Mouse (Mus musculus): ENCODE measurements around the gene Msrb1.
A peak's percentile ranks its signal among the peaks of the same experiment; 100 is the strongest.
"Not testable (repeated sequence)": the region's sequence is repeated elsewhere in the genome, so short reads cannot be mapped to it uniquely, and the experiment has no call there.

The Msrb1 gene

DNA sequence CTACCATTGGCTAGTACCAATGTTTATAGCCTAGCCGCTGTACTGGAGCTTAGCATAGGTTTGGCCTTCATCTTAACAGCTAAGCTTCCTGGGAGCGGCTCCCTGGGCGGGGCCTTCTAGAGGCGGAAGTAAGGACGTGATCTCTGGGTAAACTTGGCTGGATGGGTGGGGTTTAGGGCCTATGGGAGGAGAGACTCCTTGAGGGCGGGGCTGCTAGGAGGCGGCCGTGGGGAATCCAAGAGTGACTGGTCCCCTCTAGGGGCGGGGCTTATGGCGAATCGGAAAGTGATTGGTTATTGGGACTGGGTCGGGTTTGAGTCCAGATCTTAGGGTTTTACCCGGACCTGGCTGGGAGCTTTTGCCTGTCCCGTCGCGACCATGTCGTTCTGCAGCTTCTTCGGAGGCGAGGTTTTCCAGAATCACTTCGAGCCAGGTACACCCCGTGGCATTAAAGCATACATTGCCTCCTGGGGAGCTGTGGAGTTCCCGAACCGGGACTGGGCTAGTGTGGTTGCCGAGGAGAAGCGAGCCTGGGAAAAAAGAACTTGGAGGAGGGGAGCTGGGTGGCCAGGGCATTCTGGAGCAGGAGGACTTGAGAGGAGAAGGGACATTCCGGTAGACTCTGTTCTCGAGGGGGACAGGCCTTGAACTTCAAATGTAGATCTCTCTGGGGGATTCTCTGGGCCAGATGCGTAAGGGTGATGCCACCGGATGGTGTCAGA, at the start of gene Msrb1:
Gene Msrb1, plus strand, starts transcription at position 313 of the 722 bp plus-strand sequence.
- peak; percentile 100 for DNase-seq (ENCODE audit: low read depth, low spot score)

DNA sequence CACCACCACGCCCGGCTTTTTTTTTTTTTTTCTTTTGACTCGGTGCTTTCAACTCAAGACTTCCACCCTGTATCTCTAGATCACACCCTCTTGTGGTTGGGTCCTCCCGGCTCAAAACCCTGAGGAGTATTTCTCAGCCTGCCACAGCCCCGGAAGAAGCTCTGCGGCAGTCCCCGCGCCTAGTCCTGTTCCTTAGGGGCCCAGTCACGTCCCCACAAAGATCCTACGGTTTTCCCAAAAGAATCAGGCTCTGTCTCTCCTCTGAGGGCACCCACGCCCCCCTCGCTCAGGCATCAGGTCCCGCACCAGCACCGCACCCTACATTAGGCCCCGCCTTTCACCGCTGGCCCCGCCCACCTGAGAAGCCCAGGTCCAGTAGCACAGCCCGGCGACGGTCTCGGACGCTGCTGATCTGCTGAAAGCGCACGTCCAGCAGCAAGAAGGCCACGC, 49.3 kb upstream of the Msrb1 start:
- peak; percentile 43 for DNase-seq (ENCODE audit: low read depth, low spot score)

DNA sequence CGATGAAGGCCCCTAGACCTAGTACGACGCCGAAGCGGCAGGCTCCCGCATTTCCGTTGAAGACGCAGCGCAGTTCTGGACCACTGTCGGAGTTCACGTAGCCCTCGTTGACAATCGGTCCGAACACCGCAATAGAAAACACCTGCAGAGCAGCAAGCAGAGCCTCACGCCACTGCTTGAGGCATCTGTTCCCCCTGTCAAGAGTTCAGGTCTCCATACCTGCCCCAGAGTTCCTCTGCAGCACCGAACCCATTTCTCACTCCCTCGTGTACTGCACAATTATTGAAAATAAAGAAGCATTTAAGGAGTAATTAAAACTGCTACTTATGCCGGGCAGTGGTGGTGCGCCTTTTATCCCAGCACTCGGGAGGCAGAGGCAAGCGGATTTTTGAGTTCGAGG, 48.8 kb upstream of the Msrb1 start:
- DNase-seq (ENCODE audit: low read depth, low spot score) = no peak

DNA sequence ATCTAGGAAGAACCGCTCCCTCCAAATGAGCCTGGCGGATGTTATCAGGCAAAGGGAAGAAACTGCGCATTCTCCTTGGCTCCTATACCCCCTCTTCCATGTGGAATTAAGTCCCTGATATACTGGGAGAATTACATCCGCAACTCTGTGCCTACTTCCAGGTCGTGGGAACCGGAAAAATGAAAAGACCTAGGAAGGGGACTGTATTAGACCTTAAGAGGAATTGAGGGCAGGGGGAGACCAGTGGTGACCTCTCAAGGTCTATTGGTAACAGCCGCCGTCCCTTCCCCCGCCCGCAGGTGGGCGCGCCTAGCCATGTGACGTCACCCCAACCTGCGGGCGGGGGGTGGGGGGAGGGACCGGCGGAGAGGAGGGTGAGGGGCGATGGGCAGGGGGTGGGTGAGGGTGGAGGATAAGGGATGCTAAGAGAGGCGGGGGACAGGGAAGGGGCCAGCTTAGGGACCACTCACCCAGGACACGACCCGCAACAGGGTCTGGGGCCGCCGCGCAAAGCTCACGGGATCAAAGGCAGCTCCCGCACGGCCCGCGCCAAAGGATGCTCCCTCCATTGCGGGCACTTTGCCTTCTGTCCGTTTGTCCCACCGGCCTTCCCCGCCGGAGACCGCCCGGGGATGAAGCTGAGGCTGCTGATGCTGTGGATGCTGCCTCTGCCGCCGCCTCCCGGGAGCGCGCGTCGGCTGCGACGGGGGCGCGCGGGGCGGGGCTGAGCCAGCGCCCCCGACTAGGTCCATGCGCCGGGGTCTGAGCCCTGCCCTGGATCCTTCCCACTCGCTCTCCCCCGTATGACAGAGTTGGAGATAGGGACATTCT, 47.0 kb upstream of the Msrb1 start, which contains the start of gene Syngr3:
Gene Syngr3, minus strand, starts transcription at position 705 of the 831 bp plus-strand sequence.
- DNase-seq (ENCODE audit: low read depth, low spot score) = no peak

DNA sequence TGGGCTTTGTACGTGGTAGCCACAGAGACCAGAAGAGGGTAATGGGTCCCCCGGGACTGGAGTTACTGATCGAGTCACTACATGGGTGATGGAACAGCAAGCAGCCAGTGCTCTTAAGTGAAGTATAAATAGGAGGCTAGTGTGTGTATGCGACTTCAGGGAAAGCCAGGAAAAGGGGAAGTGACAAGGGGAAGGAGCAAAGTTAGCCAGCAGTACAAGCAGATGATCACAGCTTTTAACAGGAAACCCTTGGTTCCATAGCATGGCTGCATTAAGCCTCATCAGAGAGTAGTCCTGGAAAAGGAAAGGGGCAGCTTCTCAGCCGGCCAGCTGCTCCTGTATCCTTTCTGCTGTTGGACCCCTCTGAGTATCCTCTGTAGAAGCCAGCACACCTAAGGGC, 44.1 kb upstream of the Msrb1 start:
- DNase-seq (ENCODE audit: low read depth, low spot score) = no peak

GRCm38 (mm10) chr17:24695326-24696010, 41.0 kb upstream of the Msrb1 start:
- no peak for DNase-seq (ENCODE audit: low read depth, low spot score)

DNA sequence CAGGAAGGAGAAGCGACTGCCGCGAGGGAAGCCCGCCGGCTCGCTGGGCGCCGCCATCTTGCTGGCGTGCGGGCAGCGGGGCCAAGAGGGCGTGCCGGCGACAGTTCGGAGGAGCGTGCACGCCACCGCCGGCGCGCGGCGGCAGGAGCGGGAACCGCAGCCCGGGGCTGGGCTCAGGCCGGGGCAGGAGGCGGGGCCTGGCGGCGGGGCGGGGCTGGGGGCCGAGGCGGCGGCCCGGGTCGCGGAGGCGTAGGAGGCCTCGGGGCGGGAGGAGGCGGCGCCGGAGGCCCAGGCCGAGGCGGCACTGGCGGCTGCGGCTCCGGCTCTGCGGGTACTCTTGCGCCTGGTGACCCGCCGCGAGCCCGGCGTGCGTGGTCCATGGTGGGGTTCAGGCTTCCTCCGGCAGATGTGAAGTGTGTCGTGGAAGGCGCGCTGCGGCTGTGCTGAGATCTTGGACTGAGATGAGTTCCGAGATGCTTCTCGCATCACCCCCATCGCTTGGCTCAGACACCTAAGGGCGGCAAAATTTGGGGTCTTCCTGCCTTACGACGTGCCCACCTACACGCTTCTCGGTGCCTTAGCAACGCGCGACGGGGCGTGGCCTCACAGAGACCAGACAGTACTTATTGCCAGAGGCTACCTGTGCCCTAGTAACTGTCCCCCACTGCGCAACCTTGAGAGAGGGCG, 40.3 kb upstream of the Msrb1 start, which contains the start of the genes Gfer and Noxo1:
Gene Gfer, minus strand, starts transcription at position 146 of the 687 bp plus-strand sequence.
Gene Noxo1, plus strand, starts transcription at position 224 of the 687 bp plus-strand sequence.
- peak; percentile 78 for DNase-seq (ENCODE audit: low read depth, low spot score)

- DNase-seq (ENCODE audit: low read depth, low spot score) = no peak
Observed at GRCm38 (mm10) chr17:24697985-24698384, 38.5 kb upstream of the Msrb1 start.

GRCm38 (mm10) chr17:24698715-24699114, 37.7 kb upstream of the Msrb1 start:
- DNase-seq (ENCODE audit: low read depth, low spot score) = no peak

GRCm38 (mm10) chr17:24699473-24699872, 37.0 kb upstream of the Msrb1 start:
- DNase-seq (ENCODE audit: low read depth, low spot score) = no peak

GRCm38 (mm10) chr17:24701251-24701650, 35.2 kb upstream of the Msrb1 start:
- DNase-seq (ENCODE audit: low read depth, low spot score) = no peak

- DNase-seq (ENCODE audit: low read depth, low spot score) = no peak
Observed at GRCm38 (mm10) chr17:24705821-24706220, 30.6 kb upstream of the Msrb1 start.

- peak; percentile 86 for DNase-seq (ENCODE audit: low read depth, low spot score)
Observed at GRCm38 (mm10) chr17:24706982-24707800, 29.3 kb upstream of the Msrb1 start, which contains the start of gene Tbl3. TSS of gene Tbl3 (minus strand) at chr17:24707660.

GRCm38 (mm10) chr17:24707801-24708425, 28.5 kb upstream of the Msrb1 start:
- DNase-seq (ENCODE audit: low read depth, low spot score) = no peak

DNA sequence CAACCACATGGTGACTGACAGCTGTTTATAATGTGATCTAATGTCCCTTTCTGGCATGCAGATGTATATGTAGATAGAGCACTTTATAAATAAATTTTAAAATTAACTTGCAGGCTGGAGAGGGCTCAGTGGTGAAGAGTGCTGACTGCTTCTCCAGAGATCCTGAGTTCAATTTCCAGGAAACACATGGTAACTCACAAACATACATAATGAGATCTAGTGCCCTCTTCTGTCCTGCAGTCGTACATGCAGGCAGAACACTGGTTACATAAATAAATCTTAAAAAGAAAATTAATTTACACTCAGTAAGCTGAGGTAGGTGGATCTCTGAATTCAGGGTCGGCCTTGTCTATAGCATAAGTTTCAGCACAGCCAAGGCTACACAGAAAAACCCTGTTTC, 27.8 kb upstream of the Msrb1 start:
- DNase-seq (ENCODE audit: low read depth, low spot score) = peak; percentile 41

GRCm38 (mm10) chr17:24715556-24715955, 20.9 kb upstream of the Msrb1 start:
- no peak for DNase-seq (ENCODE audit: low read depth, low spot score)

DNA sequence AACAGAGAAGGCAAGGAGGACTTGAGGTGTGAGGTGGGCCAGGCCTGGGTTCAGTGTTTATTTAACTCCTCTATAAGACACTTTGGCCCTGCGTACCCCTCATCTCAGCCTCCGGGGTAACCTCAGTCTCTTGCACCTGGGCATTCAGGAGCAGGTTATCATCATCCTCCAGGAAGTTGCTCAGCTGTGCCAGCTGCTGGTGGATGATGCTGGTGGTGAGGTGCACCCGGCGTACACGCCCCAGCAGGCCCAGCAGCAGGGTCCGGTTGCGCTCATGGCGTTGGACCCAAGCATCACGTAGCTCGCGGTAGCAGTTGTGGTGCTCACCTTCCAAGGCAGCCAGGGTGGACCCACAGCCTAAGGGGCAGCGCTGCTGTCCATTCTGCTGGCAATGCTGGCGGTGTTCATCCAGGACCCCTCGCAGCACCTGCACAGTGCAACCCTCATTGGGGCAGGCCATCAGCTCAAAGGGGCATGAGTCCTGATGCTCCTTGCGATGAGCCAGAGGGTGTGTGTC, 20.2 kb upstream of the Msrb1 start:
- DNase-seq (ENCODE audit: low read depth, low spot score) = no peak

DNA sequence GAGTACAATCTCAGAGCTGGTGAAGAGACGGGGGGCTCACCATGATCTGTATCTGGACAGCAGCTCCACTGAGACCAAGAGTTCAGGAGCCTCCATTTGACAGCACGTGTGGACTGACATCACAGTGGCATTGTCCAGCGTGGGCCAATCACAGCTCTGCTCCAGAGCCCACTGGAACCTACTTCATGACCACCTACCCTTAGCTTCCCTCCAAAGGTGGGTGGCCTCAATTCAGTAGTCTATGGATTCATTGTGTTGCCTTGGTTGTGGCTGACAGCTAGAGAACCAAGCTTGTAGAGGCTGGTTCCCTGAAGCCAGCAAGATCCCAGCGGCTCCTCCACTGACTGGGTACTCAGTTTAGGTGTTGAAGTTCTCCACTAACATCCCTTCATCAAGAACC, 18.5 kb upstream of the Msrb1 start, which contains the start of the genes Rnf151 and Rps2:
Gene Rnf151, minus strand, starts transcription at position 121 of the 400 bp plus-strand sequence.
Gene Rps2, plus strand, starts transcription at position 174 of the 400 bp plus-strand sequence.
- no peak for DNase-seq (ENCODE audit: low read depth, low spot score)

- not testable (repeated sequence) for DNase-seq (ENCODE audit: low read depth, low spot score)
Observed at GRCm38 (mm10) chr17:24718938-24719337, 17.5 kb upstream of the Msrb1 start.

All from c-Kit-negative CD71-positive TER-119-positive erythroid progenitor cells, embryonic 14.5 days (primary cell).